Mouse (Mus musculus) heart, embryonic 13.5 days (tissue): ENCODE data around the gene Sh3gl1. TPM values are rescaled to one million over a fixed set of nuclear protein-coding genes. Genes with fewer than 3 reads are reported as not detected.

Experiments
- ATAC-seq: fragments of 200-750 bp; cut with Nextera tagmentation; 2 replicates; pipeline ENCODE4 v1.8.0; 2017; ENCODE audit warnings: moderate TSS enrichment; ENCODE audit not compliant: insufficient number of reproducible peaks, low FRiP score, low TSS enrichment; ENCODE audit errors: extremely low read depth
- H3K27ac ChIP-seq: fragments of 300-500 bp; sonication (generic); replicated peaks from 2 replicates; pipeline ENCODE4 v1.5.1; 2015; ENCODE audit warnings: moderate library complexity, mild to moderate bottlenecking, inconsistent platforms
- H3K27me3 ChIP-seq: fragments of 300-500 bp; sonication (generic); replicated peaks from 2 replicates; pipeline ENCODE4 v1.6.1; 2015; ENCODE audit warnings: mild to moderate bottlenecking, inconsistent platforms
- H3K36me3 ChIP-seq: fragments of 300-500 bp; sonication (generic); 2 replicates; pipeline ENCODE4 v1.6.1; 2015; ENCODE audit warnings: mild to moderate bottlenecking, inconsistent platforms
- H3K4me1 ChIP-seq: fragments of 300-500 bp; sonication (generic); 2 replicates; pipeline ENCODE4 v1.6.1; 2015; ENCODE audit warnings: inconsistent platforms
- H3K4me2 ChIP-seq: fragments of 300-500 bp; sonication (generic); 2 replicates; pipeline ENCODE4 v1.6.1; 2015; ENCODE audit warnings: inconsistent platforms, mild to moderate bottlenecking, moderate library complexity
- H3K4me3 ChIP-seq: fragments of 300-500 bp; sonication (generic); 2 replicates; pipeline ENCODE4 v1.5.1; 2015; ENCODE audit warnings: moderate library complexity, mild to moderate bottlenecking, inconsistent platforms
- H3K9ac ChIP-seq: fragments of 300-500 bp; sonication (generic); 2 replicates; pipeline ENCODE4 v1.6.1; 2015; ENCODE audit warnings: inconsistent platforms, mild to moderate bottlenecking, moderate library complexity
- H3K9me3 ChIP-seq: fragments of 300-500 bp; sonication (generic); 2 replicates; pipeline ENCODE4 v1.6.1; 2016; ENCODE audit warnings: inconsistent platforms
- WGBS: fragments of 180-500 bp; shearing (Covaris S2); methylation state at CpG from one replicate; pipeline ENCODE4 v1.1.7; 2015; ENCODE audit warnings: mixed read lengths; 5-methylcytosine and 5-hydroxymethylcytosine counted together
- polyA plus RNA-seq: library from polyadenylated mRNA; unstranded; fragments of >200 nt; fragmentation: Nextera tagmentation; extraction: Ambion mirVana; gene quantifications from 2 replicates; pipeline ENCODE4 v1.2.1, GENCODE M21; 2015

Sh3gl1 gene
- polyA plus RNA-seq, 1 experiment from 2014 or later: 87.6 TPM

DNA sequence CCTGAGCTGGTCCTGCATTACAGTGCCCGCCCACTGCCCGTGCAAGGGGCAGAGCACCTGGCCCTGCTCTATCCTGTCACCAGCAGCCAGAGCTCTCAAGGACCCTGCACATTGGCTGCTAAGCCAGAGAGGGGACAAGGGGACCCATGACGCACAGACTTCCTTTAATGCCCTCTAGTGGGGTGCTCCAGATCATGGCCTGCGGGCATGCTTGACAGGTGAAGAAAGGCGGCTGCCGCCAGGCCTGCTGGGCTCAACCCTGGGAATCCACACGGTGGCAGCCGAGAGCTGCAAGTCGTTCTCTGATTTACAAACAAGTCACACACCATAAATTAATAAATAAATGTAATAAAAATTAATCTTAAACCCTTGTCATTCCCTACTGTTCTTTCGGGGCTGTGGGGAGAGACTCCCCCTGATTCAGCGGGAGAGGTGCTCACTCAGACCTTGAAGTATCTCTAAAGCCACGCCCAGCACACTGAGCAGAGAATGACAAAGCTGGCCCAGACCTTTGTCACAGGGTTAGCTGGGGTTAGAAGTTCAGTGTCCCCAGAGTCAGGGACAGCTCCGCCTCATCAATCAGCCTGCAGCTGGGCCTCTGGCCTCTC lies 60.1 kb downstream of the Sh3gl1 start:
- peak; percentile 51 for ATAC-seq
- peak overlapping the region; percentile 15; the same call in 1 of the 2 replicates for H3K9ac ChIP-seq
- no peaks in the 10 kb centered on the region for H3K36me3 ChIP-seq
- no peak overlapping the region for H3K27ac ChIP-seq
- no peaks in the 10 kb centered on the region for H3K9me3 ChIP-seq
- peak overlapping the region; percentile 34 for H3K4me2 ChIP-seq
- no peak overlapping the region for H3K4me3 ChIP-seq
- H3K27me3 ChIP-seq: peaks cover 18% of the 10 kb centered on the region
- peaks cover 7% of the 10 kb centered on the region for H3K4me1 ChIP-seq
- 14% methylated on average over 13 of the region's 13 CpGs for WGBS

GRCm38 (mm10) chr17:55971453-55971852 lies 65.0 kb downstream of the Sh3gl1 start:
- Histone ChIP-seq H3K9ac (0 out of 2 replicates have a peak overlapping the region, but pooled peaks have one; percentile 83), H3K9me3 (no peaks in the 10 kb centered on the region), H3K36me3 (peaks cover 17% of the 10 kb centered on the region), H3K4me1 (peaks cover 38% of the 10 kb centered on the region), H3K27ac (no peak overlapping the region), H3K4me2 (peak overlapping the region; percentile 91), H3K4me3 (peak overlapping the region; percentile 59), H3K27me3 (peaks cover 35% of the 10 kb centered on the region)
- 29% methylated on average over 22 of the region's 22 CpGs for WGBS
- ATAC-seq: no peak

DNA sequence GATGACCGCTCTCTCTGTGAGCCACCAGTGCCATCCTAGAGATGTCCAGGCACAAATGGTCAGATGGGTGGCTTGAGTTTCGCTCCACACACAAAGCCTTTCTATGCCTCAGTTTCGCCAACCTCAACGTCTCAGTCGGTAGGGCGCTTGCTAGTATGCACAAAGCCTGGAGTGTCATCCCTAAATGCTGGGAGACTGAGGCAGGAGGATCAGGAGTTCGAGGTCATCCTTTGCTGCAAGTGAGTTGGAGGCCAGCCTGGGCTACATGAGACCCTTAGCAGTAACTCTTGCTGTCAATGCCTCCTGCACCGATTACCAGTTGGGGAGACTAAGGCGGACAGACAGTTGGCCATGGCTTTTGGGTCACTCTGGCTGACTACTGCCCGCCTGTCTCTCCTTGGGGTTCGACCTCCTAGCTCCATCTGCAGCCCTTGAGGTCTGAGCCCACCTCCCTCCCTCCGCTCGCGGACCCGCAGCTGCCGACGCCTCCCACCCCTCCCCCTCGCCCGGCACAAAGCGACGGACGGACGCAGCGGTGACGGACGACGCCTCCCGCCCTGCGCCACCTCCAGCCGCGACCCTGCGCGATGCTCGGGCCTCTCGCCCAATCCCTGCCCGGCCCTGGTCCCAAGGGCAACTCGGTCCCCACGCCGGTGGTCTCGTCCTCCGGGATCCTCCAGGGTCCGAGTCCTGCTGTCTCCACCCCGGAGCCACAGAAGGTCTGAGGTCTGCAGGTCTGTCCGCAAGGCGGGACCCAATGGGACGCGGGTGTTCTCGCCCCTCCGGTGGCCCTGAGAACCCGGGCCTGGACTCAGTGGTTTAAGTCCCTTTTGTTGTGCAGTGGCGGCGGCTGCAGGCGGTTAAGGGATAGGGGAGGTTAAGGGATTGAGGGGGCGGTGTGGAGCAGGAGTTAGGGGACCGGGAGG lies 66.2 kb downstream of the Sh3gl1 start, which contains the start of gene Shd:
Gene Shd (plus strand): TSS at position 502 of the 926 bp plus-strand sequence.
- Histone ChIP-seq H3K9me3 (no peaks in the 10 kb centered on the region), H3K27me3 (peaks cover 35% of the 10 kb centered on the region), H3K27ac (no peak within 1 kb of the TSS), H3K4me2 (peak within 1 kb of the TSS; percentile 91), H3K4me1 (peaks cover 37% of the 10 kb centered on the region), H3K9ac (peak within 1 kb of the TSS; percentile 83), H3K36me3 (peaks cover 30% of the 10 kb centered on the region), H3K4me3 (peak within 1 kb of the TSS; percentile 59)
- ATAC-seq: 0 out of 2 replicates have a peak, but pooled peaks have one; percentile 18
- WGBS: 7% methylated on average over 54 of the region's 55 CpGs

DNA sequence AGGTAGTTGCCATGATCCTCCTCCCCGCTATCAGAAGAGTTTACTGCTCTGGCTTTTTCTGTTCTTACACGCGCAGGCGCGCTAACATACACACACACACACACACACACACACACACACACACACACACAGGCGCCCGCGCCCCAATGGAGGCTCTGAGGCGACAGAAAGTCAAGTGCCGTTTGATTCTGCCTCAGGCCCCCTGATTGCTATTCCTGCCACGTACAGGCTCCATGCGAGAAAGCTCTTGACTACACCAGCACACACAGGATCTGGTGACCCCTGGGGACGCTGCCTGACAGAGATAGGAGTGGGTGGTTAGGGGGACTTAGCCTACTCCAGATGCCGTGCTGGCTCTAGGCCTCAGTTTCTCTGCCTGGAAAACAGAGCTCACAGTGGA lies 66.9 kb downstream of the Sh3gl1 start:
- no peaks in the 10 kb centered on the region for H3K9me3 ChIP-seq
- H3K4me2 ChIP-seq: peak overlapping the region; percentile 91
- peaks cover 36% of the 10 kb centered on the region for H3K36me3 ChIP-seq
- no peak overlapping the region for H3K4me3 ChIP-seq
- peaks cover 37% of the 10 kb centered on the region for H3K4me1 ChIP-seq
- H3K27ac ChIP-seq: no peak overlapping the region
- WGBS: 37% methylated on average over 14 of the region's 14 CpGs
- peak overlapping the region; percentile 83 for H3K9ac ChIP-seq
- ATAC-seq: no peak
- H3K27me3 ChIP-seq: peaks cover 35% of the 10 kb centered on the region

- Histone ChIP-seq H3K27ac (peak overlapping the region; percentile 24; the same call in 1 of the 2 replicates), H3K9ac (peak overlapping the region; percentile 52; the same call in 1 of the 2 replicates), H3K9me3 (no peaks in the 10 kb centered on the region), H3K4me1 (peaks cover 39% of the 10 kb centered on the region), H3K4me3 (no peak overlapping the region), H3K27me3 (peaks cover 35% of the 10 kb centered on the region), H3K4me2 (no peak overlapping the region), H3K36me3 (peaks cover 49% of the 10 kb centered on the region)
- 27% methylated on average over 7 of the region's 7 CpGs for WGBS
- ATAC-seq: no peak
Observed at GRCm38 (mm10) chr17:55968210-55968609, 68.2 kb downstream of the Sh3gl1 start.

GRCm38 (mm10) chr17:55967186-55967585 lies 69.2 kb downstream of the Sh3gl1 start:
- Histone ChIP-seq H3K4me1 (peaks cover 43% of the 10 kb centered on the region), H3K27me3 (peaks cover 24% of the 10 kb centered on the region), H3K9me3 (no peaks in the 10 kb centered on the region), H3K9ac (no peak overlapping the region), H3K4me2 (no peak overlapping the region), H3K36me3 (peaks cover 59% of the 10 kb centered on the region), H3K4me3 (no peak overlapping the region), H3K27ac (no peak overlapping the region)
- no peak for ATAC-seq
- WGBS: 90% methylated on average over 4 of the region's 4 CpGs

Other genes with a start within 250 kb of the Sh3gl1 start
- gene Zfp119a, start 157.7 kb downstream of the Sh3gl1 start, polyA plus RNA-seq: 5.7 and 6.0 TPM in 2 replicates
- gene Zfp959, start 144.5 kb downstream of the Sh3gl1 start, polyA plus RNA-seq: 6.4 and 7.9 TPM in 2 replicates
- gene Zfp119b, start 87.1 kb downstream of the Sh3gl1 start, polyA plus RNA-seq: 3.6 and 4.3 TPM in 2 replicates
- 0.34 and 1.3 TPM in 2 replicates for gene Ebi3, start 84.0 kb downstream of the Sh3gl1 start, polyA plus RNA-seq
- gene Yju2, start 77.5 kb downstream of the Sh3gl1 start, polyA plus RNA-seq: 18.0 and 18.8 TPM in 2 replicates
- gene Shd, start 66.2 kb downstream of the Sh3gl1 start, polyA plus RNA-seq: 7.9 and 8.7 TPM in 2 replicates
- gene Fsd1, start 50.1 kb downstream of the Sh3gl1 start, polyA plus RNA-seq: 4.5 and 5.0 TPM in 2 replicates
- 11.9 and 14.6 TPM in 2 replicates for gene Stap2, start 31.1 kb downstream of the Sh3gl1 start, polyA plus RNA-seq
- 62.1 and 68.1 TPM in 2 replicates for gene Mpnd, start 30.9 kb downstream of the Sh3gl1 start, polyA plus RNA-seq
- 14.1 and 14.2 TPM in 2 replicates for gene Chaf1a, start 3.8 kb upstream of the Sh3gl1 start, polyA plus RNA-seq
- 37.8 and 44.2 TPM in 2 replicates for gene Ubxn6, start 38.4 kb upstream of the Sh3gl1 start, polyA plus RNA-seq
- gene Hdgfl2, start 43.0 kb upstream of the Sh3gl1 start, polyA plus RNA-seq: 75.0 and 89.0 TPM in 2 replicates
- 0.05 and 0.07 TPM in 2 replicates for gene Plin4, start 73.2 kb upstream of the Sh3gl1 start, polyA plus RNA-seq
- gene Plin5, start 81.0 kb upstream of the Sh3gl1 start, polyA plus RNA-seq: 0.19 and 0.47 TPM in 2 replicates
- 0.27 TPM in 1 of 2 replicates, not detected in the other for gene Lrg1, start 85.4 kb upstream of the Sh3gl1 start, polyA plus RNA-seq
- gene Sema6b, start 103.7 kb upstream of the Sh3gl1 start, polyA plus RNA-seq: 0.55 and 0.59 TPM in 2 replicates
- gene Tnfaip8l1, start 125.8 kb upstream of the Sh3gl1 start, polyA plus RNA-seq: 6.5 and 6.9 TPM in 2 replicates
- 80.5 and 91.1 TPM in 2 replicates for gene Mydgf, start 147.3 kb upstream of the Sh3gl1 start, polyA plus RNA-seq
- 21.8 and 22.4 TPM in 2 replicates for gene Dpp9, start 182.3 kb upstream of the Sh3gl1 start, polyA plus RNA-seq
- 17.2 and 18.5 TPM in 2 replicates for gene Fem1a, start 220.2 kb upstream of the Sh3gl1 start, polyA plus RNA-seq
- gene Ticam1, start 240.2 kb upstream of the Sh3gl1 start, polyA plus RNA-seq: 7.7 and 8.4 TPM in 2 replicates